Mouse (Mus musculus): ENCODE data around the gene Gm2237.
"Not testable (repeated sequence)": the region's sequence is repeated elsewhere in the genome, so short reads cannot be mapped to it uniquely, and the experiment has no call there.

- not testable (repeated sequence) for TF ChIP-seq CTCF (IDR thresholded peaks at IDR 0.05; ENCODE audit: low read depth, low read length); POLR2A (IDR thresholded peaks at IDR 0.05; ENCODE audit: extremely low read depth, insufficient read depth, low read length)
Measured at GRCm38 (mm10) chr14:19549863-19550262, 35.1 kb downstream of the Gm2237 start, which contains the start of gene Gm2244.

Measured in liver, adult 2 months (tissue).